Mouse (Mus musculus): ENCODE measurements around the gene C1d.
"Not testable (repeated sequence)": the region's sequence is repeated elsewhere in the genome, so short reads cannot be mapped to it uniquely, and the experiment has no call there.

The C1d gene

DNA sequence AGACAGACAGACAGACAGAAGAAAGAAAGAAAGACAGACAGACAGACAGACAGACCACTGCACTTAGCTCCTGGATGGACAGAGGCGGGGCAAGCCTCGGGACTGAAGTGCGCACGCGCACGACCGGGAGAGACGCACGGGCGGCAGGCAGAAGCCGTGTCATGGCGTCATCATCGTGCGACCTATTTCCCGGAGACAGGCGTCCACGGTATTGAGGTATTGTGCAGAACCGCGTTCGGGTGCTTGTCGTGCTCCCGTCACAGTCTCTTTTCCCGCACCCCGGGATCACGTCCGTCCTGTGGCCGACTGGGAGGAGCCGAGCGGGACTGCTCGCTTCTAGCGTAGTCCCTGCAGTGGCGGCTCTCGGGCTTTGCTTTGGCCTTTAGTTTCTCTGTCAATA is at the start of gene C1d:
C1d (plus strand) TSS at position 137 of the 400 bp plus-strand sequence.
- ChIA-PET CTCF (no interaction called here), POLR2A (interaction anchor here in 3 of 4 experiments (0.5 to 1.5 kb wide), 18 partner anchors 11 to 723 kb away, joined by 3 to 7 read pairs (median 3); partner anchors contain the start of genes Cnrip1 (in 1 of the 3), Fbxo48 (in 1 of the 3), Pno1 (in 1 of the 3) and Ppp3r1 (in 1 of the 3))

DNA sequence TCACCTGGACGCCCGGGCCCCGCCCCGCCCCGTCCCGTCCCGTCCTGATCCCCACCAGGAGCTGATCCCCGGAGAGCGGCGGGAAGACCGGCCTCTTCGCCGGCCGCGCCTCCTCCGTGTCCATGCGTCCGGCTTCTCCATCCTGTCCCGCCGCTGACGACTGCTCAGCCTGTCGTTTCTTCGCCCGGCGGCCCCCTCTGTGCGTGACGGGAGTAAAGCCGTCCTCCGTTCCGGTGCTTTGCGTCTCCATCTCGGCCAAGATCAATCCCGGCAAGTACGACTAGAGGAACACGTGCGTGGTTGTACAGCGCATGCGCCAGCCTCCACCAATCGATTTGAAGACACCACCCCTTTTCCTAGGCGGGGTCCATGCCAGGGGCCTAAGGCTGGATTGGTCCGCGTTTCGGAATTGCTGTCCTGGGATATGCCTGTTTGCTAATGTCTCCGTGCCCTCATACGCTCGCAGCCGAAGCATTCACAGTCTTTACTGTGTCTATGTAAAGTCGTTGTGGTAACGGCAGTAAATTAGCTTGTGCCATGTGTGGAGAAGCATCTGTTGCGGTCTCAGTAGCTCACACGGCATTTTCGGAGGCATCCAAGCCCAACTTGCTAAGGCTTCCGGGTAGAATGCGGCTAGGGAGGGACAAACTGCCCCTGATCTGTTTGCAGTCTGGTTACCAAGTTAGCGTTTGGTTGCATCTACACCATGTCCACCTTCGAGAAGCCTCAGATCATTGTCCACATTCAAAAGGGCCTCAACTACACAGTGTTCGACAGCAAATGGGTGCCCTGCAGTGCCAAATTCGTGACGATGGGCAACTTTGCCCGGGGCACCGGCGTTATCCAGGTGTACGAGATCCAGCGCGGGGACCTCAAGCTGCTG is 45.9 kb upstream of the C1d start, which contains the start of gene Pno1:
Pno1 (minus strand) TSS at position 311 of the 883 bp plus-strand sequence.
- POLR2A ChIA-PET, result interaction anchor here in 3 of 4 experiments (0.6 to 2.6 kb wide), 12 partner anchors 10 to 686 kb away, joined by 3 to 14 read pairs (median 4); partner anchors contain the start of genes C1d (in 2 of the 3) and Fbxo48 (in 1 of the 3)
- CTCF ChIA-PET, result no interaction called here

DNA sequence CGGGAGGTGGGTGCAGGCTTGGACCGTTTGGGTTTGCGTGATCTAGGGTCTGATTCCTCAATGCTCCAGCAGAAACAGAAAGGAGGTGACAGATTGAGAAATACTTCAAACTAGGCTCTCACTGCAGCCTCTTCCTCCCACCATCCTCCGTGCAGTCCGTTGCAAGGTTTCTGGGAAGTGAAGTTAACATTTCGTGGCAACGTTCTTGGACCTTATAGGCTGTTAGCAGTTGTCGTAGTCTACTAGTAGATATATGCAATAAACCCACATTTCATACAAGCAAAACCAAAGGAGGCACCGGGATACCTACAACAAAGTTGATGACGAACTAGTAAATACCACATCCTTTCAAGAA is 45.3 kb upstream of the C1d start:
- ChIA-PET CTCF (no interaction called here), POLR2A (interaction anchor here in 3 of 4 experiments (0.7 to 2.6 kb wide), 8 partner anchors 20 to 262 kb away, joined by 3 to 14 read pairs (median 4); partner anchors contain the start of genes C1d (in 2 of the 3) and Fbxo48 (in 1 of the 3))

DNA sequence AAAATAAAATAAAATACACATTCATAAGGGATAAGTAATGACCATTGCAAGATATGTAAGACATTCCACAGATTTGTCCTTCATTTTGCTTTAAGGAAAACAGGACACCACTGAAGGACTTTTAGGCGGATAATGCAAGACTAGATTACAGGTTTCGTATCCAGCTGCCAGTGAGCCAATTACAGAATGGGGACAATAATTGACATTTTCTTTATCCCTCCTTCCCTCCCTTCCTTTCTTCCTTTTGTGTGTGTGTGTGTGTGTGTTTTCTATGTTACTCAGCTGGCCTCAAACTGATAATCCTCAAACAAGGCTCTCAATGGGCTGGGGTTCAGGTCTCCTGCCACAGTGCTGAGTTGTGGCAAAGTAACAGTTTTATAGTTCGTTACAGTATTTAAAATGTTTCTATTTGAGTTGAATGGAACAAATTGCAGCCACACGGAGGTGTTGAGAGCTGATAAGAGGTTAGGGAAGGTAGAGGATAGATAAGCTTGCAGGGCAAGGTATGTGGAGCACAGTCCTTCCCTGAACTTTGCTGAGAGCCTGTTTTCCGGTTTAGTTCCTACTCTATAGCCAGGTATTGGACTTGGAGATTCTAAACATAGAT is 44.4 kb upstream of the C1d start:
- ChIA-PET POLR2A (interaction anchor here in 1 of 4 experiments (0.7 kb wide), 1 partner anchor 12 kb away, joined by 3 read pairs; no protein-coding TSS in a partner anchor), CTCF (no interaction called here)

DNA sequence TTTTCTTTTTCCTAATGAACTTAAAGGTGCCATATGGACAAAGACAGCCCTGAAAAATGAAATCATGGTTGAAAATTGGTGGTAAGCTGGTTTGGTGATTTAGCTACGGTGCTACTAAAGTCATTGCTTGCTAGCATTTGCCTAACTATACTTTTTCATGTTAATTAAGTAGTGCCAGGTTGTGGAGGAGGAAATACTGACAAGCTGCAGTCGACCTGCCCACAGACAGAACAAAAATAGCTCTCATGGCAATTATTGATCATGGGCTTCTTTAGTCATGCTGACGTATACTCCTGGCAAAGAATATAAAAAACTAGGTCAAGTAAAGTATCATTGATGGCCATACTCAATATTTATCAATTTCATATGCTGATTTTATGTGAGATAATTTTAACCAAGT is 41.9 kb upstream of the C1d start:
- POLR2A ChIA-PET, result interaction anchor here in 2 of 4 experiments (1.1 to 1.5 kb wide), 3 partner anchors 24 to 42 kb away, joined by 3 to 5 read pairs (median 4); partner anchors contain the start of gene C1d (in 1 of the 2)
- CTCF ChIA-PET, result no interaction called here

DNA sequence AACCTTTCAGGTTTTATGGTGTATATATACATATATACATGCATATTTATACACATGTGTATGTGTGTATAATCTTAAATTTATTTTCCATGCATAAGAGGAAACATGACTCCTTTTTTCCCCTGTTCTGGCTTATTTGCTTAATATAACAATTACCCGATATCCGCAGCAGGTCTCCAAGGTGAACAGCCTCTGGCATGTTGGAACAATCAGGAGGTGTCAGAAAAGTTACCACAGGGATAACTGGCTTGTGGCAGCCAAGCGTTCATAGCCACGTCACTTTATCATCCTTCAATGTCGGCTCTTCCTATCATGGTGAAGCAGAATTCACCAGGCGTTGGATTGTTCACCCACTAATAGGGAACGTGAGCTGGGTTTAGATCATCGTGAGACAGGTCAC is 36.3 kb upstream of the C1d start:
- ChIA-PET POLR2A (no interaction called here), CTCF (no interaction called here)

DNA sequence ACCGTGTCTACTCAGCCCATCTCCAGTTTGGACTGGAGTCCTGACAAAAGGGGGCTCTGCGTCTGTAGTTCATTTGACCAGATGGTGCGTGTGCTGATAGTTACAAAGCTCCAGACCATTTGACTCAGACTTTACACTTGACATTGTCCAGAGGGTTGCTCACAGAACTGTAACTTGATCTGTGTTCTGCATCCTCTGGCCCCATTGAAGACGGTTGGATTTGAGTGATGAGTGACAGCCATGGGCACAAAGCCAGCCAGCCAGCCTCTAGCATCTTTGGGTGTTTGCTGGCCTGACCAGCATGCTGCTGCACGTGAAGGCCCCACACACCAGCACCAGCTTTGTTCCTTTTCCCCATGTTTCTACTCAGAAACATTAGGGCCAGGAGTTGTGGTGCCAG is 24.6 kb upstream of the C1d start:
- CTCF ChIA-PET, result no interaction called here
- POLR2A ChIA-PET, result interaction anchor here in 2 of 4 experiments (1.5 kb wide), 2 partner anchors 10 to 24 kb away, joined by 3 to 5 read pairs; partner anchors contain the start of gene C1d (in 1 of the 2)

DNA sequence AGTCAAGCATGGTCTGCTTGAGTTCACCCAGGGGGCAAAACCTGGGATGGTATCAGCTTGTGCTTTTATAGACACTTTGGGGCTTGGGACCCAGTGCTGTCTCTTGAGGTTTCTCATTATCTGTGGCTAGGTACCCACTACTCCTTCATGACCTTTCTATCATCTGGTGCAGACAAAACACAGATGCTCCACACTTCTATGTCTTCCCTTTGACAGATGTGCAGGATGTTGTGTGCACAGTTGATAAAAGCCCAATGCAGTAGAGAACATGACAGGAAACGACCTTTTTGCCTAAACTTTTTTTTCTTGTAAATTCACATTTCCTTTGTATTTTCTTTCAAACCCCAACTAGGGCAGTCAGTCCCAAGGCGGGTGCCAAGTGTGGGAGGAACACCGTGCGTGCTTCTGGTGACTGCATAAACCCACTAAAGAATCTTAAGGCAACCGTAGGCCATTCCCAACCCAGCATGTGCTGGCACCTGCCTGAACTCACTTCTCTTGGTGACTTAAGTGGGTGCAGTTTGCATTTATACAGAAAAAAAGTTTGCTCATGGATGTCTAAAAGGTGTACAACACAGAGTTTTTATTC is 20.8 kb upstream of the C1d start:
- POLR2A ChIA-PET, result no interaction called here
- CTCF ChIA-PET, result no interaction called here

DNA sequence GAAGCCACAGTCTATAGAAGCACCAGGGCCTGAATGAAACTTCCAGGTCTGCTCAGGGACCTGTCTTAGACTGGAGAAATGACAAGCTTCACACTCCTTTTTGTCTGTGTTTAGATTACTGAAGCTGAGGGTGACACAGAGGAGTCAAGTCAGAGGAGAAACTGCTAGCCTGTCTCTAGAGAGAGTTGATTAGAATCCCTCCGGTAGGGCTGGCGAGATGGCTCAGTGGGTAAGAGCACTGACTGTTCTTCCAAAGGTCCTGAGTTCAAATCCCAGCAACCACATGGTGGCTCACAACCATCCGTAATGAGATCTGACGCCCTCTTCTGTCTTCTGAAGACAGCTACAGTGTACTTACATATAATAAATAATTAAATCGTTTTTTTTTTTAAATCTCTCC is 18.8 kb upstream of the C1d start:
- POLR2A ChIA-PET, result interaction anchor here in 2 of 4 experiments (0.8 to 1.4 kb wide), 3 partner anchors 12 to 21 kb away, joined by 3 to 4 read pairs (median 3); no protein-coding TSS in a partner anchor
- CTCF ChIA-PET, result not testable (repeated sequence)

DNA sequence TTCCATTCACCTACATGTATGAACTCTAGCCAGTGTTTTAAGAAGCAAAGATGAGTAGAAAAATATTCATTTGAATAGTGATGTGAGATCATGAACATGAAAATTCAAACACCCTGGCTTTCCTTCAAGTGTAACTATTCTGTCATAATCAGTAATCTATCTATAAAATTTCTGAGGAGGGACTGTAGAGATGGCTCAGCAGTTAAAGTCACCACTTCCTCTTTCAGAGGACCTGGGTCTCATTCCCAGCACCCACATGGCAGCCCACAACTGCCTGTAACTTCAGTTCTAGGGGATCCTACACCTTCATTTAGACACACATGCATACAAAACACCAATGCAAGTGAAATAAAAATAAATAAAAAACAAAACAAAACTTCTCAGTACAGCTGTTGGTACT is 8.7 kb upstream of the C1d start:
- ChIA-PET POLR2A (no interaction called here), CTCF (no interaction called here)

DNA sequence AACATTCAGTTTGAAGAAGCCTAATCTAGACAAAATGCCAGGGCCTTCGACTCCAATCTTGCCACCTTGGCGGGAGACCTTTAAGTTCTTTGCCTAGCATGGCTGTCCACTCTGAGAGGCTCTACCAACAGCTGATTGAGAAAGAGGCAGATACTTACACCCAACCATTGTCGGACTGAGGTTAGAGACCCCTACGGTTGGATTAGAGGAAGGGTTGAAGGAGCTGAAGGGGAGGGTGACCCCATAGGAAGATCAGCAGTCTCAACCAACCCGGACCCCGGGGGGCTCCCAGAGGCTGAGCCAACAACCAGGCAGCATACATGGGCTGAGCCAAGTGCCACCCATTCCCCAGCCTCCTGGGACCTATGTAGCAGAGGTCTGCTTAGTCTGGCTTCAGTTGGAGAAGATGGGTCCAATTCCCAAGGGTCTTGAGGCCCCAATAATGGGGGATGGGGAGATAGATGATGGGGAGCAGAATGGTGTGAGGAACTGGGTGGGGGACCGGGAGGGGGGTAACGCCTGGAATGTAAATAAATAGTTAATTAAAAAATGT is 490 bp upstream of the C1d start:
- POLR2A ChIA-PET, result interaction anchor here in 3 of 4 experiments (0.6 to 1.5 kb wide), 16 partner anchors 10 to 722 kb away, joined by 3 to 7 read pairs (median 4); partner anchors contain the start of genes Cnrip1 (in 1 of the 3), Fbxo48 (in 1 of the 3), Pno1 (in 1 of the 3) and Ppp3r1 (in 1 of the 3)
- CTCF ChIA-PET, result interaction anchor here in 2 of 4 experiments (0.6 kb wide), 2 partner anchors 35 to 90 kb away, joined by 5 to 7 read pairs; no protein-coding TSS in a partner anchor

DNA sequence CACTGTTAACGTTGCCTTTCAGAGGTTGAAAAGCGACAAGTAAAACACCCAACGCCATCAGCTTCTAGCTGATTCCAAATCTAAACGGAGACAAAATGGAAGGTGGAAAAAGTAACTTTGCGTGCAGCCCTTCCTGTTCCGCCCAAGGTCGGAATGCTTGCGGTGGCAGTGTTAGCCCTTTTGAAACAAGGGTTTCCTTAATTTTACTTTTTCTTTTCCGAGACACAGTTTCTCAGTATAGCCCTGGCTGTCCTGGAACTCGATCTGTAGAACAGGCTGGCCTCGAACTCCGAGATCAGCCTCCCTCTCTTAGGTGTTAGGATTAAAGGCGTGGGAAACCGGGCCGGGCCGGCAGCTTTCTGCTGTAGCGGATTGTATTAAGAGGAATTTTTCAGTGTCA is 482 bp downstream of the C1d start:
- ChIA-PET POLR2A (interaction anchor here in 3 of 4 experiments (0.5 to 1.5 kb wide), 9 partner anchors 10 to 307 kb away, joined by 3 to 7 read pairs (median 4); partner anchors contain the start of genes Fbxo48 (in 1 of the 3) and Ppp3r1 (in 1 of the 3)), CTCF (no interaction called here)

DNA sequence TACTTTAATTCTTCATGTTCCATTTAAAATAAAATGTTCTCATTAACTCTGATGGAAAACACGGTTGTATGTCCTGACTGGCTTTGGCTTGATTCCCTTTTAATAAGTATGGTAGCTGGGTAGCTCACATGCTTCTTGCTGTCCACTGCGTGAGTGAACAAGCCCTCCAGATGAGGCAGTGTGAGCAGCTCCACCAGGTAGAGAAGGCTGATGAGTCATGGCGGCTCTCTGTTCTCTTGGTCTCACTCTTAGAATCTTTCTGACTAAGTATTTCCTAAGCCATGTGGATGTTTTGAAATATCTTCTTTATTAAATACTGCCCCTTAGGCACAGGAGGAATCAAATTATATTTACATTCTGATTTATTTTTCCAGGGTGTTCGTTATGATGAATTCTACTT is 9.8 kb downstream of the C1d start:
- ChIA-PET POLR2A (interaction anchor here in 1 of 4 experiments (0.8 kb wide), 1 partner anchor 794 kb away, joined by 3 read pairs; no protein-coding TSS in a partner anchor), CTCF (no interaction called here)

DNA sequence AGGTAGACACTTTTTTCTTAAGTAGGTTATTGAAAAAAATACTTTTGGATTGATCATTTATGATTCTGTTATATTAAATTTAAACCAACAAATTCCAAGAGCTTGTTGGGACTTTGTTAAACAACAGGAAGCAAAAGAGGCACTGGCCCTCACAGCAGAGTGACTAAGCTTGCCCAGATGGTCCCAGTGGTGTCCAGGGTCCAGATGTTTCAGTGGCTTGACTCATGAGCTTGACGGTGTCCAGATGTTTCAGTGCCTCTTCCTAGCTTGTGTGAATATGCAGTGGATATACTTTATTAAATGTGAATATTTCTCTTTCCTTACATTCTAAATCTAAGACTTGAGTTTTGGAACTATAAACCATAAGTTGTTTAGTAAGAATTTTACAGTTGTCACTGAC is 11.4 kb downstream of the C1d start:
- ChIA-PET CTCF (interaction anchor here in 2 of 4 experiments (0.6 kb wide), 2 partner anchors 16 to 186 kb away, joined by 4 to 8 read pairs; no protein-coding TSS in a partner anchor), POLR2A (interaction anchor here in 1 of 4 experiments (1.3 kb wide), 1 partner anchor 12 kb away, joined by 3 read pairs; no protein-coding TSS in a partner anchor)

DNA sequence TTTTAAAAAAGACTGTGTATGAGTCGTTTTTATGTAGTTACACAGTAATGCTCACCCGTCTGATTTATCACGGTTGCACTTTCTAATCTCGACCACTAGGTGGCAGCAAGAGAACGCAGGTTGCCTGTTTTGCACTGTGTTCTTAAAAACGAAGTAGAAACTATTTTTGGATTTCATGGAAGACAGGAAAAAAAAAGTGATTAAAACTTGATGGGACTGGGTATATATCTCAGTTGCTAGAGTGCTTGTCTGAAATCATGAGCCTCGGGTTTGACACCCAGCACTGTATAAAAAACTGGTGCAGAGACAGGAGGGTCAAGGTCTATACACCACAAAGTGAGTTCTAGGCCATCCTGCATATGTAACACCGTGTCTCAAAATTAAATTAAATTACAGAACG is 22.6 kb downstream of the C1d start:
- ChIA-PET POLR2A (no interaction called here), CTCF (interaction anchor here in 2 of 4 experiments (0.7 kb wide), 2 partner anchors 61 to 181 kb away, joined by 3 read pairs; no protein-coding TSS in a partner anchor)

DNA sequence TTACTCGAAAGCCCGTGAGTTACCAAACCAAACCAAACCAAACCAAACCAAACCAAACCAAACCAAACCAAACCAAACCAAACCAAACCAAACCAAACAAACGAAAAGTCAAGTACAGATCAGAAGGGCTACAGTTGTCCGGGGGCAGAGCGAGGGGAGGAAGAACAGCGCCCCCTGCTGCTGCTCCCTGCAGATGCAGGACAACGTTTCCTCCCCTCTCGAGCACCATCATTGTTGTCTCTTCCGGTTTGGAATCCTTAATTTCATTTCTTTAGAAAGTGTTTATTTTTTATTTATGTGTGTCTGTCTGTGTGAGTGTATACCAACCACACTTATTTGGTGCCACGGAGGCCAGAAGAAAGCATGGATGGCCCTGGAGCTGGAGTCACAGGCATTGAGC is 26.7 kb downstream of the C1d start:
- POLR2A ChIA-PET, result no interaction called here
- CTCF ChIA-PET, result interaction anchor here in 2 of 4 experiments (0.7 kb wide), 2 partner anchors 16 to 1365 kb away, joined by 3 to 8 read pairs; no protein-coding TSS in a partner anchor

DNA sequence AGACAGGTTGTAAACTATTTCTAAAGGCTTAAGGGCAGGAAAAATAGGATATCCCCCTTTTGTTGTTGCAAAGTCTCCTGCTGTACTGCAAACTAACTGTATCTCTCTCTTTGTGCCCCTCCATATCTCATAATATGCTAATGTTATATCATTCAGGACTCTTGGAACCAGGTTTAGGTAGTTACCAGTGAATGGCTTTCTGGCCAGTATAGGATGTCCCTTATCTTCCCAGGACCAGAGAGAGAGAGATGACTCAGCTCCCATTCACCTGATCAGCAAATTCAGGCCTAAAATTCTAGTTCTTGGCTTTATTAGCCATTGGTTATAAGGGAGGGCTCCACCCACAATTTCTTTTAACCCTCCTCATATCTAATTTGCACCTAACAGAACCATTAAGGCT is 31.5 kb downstream of the C1d start:
- CTCF ChIA-PET, result no interaction called here
- POLR2A ChIA-PET, result no interaction called here

DNA sequence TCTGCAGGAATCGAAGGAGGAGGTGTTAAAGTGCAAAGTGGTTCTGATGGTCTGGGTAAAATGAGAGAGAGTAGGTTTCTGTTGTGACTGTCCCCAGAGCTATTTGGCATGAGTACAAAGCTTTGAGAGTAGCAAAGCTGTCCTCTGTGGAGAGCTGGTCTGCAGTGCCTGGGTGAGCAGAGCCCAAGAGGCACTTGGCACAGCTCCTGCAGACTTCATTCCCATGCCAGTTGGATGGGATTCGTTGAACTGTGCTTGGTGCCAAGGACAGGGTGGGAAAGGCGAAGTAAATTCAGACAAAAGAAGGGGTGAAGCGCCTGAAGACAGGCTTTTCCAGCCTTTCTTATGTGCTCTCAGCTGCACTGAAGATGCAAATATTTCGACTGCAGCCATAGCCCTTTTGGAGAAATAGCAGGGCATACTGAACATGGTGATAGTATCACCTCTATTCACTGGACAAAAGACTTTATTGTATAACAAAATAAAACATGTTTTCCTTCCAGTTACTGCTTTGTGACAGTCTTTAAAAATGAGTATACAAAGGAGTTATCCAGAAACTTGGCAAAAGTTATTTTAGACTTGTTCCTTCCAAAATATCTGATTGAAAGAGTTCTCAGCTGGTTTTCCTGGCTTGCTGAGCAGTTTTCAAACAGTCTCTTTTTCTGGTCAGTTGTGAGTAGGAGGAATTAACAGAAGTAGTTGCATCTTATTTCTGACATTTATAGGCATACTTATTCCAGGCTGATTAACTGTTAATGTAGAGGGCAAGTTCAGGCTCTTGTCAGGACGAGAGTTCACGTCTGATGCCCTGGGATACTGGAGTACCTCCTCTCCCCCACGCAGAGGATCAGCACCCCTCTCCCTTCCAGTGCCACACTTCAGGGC is 48.9 kb downstream of the C1d start:
- ChIA-PET POLR2A (interaction anchor here in 1 of 4 experiments (0.6 kb wide), 1 partner anchor 20 kb away, joined by 6 read pairs; no protein-coding TSS in a partner anchor), CTCF (no interaction called here)
